Mouse (Mus musculus): Measurements from ENCODE around the gene Phkb. TPM values are rescaled to one million over a fixed set of nuclear protein-coding genes. Genes with fewer than 3 reads are reported as not detected.

Phkb gene
- polyA plus RNA-seq, 1 experiment from 2014 or later: 16.8 TPM

GRCm38 (mm10) chr8:85992911-85993310, 152.2 kb downstream of the Phkb start:
- WGBS: 91% methylated on average over 1 of the region's 1 CpGs
- ATAC-seq: no peak
- H3K36me3 ChIP-seq (ENCODE audit: control insufficient read depth, insufficient read depth): no peaks in the 10 kb centered on the region
- H3K4me1 ChIP-seq (replicated peaks; ENCODE audit: control insufficient read depth, insufficient read depth, low read length): no peaks in the 10 kb centered on the region
- no peak overlapping the region for H3K27ac ChIP-seq (ENCODE audit: low read depth, low read length)
- no peak overlapping the region for H3K9ac ChIP-seq (ENCODE audit: low read depth, low read length)
- no peak overlapping the region for H3K4me3 ChIP-seq (ENCODE audit: low read depth, low read length)
- H3K4me2 ChIP-seq (replicated peaks; ENCODE audit: low read depth): no peak overlapping the region
- TF ChIP-seq CTCF (IDR thresholded peaks at IDR 0.05; ENCODE audit: low read depth): no peak
- H3K9me3 ChIP-seq (ENCODE audit: control insufficient read depth): no peaks in the 10 kb centered on the region
- no peaks in the 10 kb centered on the region for H3K27me3 ChIP-seq (replicated peaks; ENCODE audit: control insufficient read depth, insufficient read depth, low read length)

- H3K27me3 ChIP-seq (replicated peaks; ENCODE audit: control insufficient read depth, insufficient read depth, low read length): no peaks in the 10 kb centered on the region
- H3K4me3 ChIP-seq (ENCODE audit: low read depth, low read length): no peak overlapping the region
- H3K27ac ChIP-seq (ENCODE audit: low read depth, low read length): no peak overlapping the region
- H3K9ac ChIP-seq (ENCODE audit: low read depth, low read length): no peak overlapping the region
- TF ChIP-seq CTCF (IDR thresholded peaks at IDR 0.05; ENCODE audit: low read depth): no peak
- ATAC-seq: no peak
- no peak overlapping the region for H3K4me2 ChIP-seq (replicated peaks; ENCODE audit: low read depth)
- H3K9me3 ChIP-seq (ENCODE audit: control insufficient read depth): no peaks in the 10 kb centered on the region
- no peaks in the 10 kb centered on the region for H3K36me3 ChIP-seq (ENCODE audit: control insufficient read depth, insufficient read depth)
- H3K4me1 ChIP-seq (replicated peaks; ENCODE audit: control insufficient read depth, insufficient read depth, low read length): no peaks in the 10 kb centered on the region
- 91% methylated on average over 1 of the region's 1 CpGs for WGBS
Measured at GRCm38 (mm10) chr8:85993661-85994060, 152.9 kb downstream of the Phkb start.

- WGBS: 93% methylated on average over 1 of the region's 1 CpGs
- H3K4me3 ChIP-seq (ENCODE audit: low read depth, low read length): no peak overlapping the region
- no peaks in the 10 kb centered on the region for H3K27me3 ChIP-seq (replicated peaks; ENCODE audit: control insufficient read depth, insufficient read depth, low read length)
- no peak overlapping the region for H3K27ac ChIP-seq (ENCODE audit: low read depth, low read length)
- no peaks in the 10 kb centered on the region for H3K4me1 ChIP-seq (replicated peaks; ENCODE audit: control insufficient read depth, insufficient read depth, low read length)
- H3K9me3 ChIP-seq (ENCODE audit: control insufficient read depth): no peaks in the 10 kb centered on the region
- no peak for TF ChIP-seq CTCF (IDR thresholded peaks at IDR 0.05; ENCODE audit: low read depth)
- no peak overlapping the region for H3K4me2 ChIP-seq (replicated peaks; ENCODE audit: low read depth)
- H3K9ac ChIP-seq (ENCODE audit: low read depth, low read length): no peak overlapping the region
- ATAC-seq: no peak
- no peaks in the 10 kb centered on the region for H3K36me3 ChIP-seq (ENCODE audit: control insufficient read depth, insufficient read depth)
Measured at GRCm38 (mm10) chr8:85995971-85996370, 155.2 kb downstream of the Phkb start.

GRCm38 (mm10) chr8:86006485-86006884, 165.7 kb downstream of the Phkb start:
- ATAC-seq: no peak
- H3K4me3 ChIP-seq (ENCODE audit: low read depth, low read length): no peak overlapping the region

GRCm38 (mm10) chr8:86016806-86017205, 176.0 kb downstream of the Phkb start:
- Histone ChIP-seq H3K4me2 (replicated peaks; ENCODE audit: low read depth) (no peak overlapping the region), H3K27ac (ENCODE audit: low read depth, low read length) (no peak overlapping the region), H3K9ac (ENCODE audit: low read depth, low read length) (no peak overlapping the region), H3K4me1 (replicated peaks; ENCODE audit: control insufficient read depth, insufficient read depth, low read length) (no peaks in the 10 kb centered on the region), H3K4me3 (ENCODE audit: low read depth, low read length) (no peak overlapping the region), H3K27me3 (replicated peaks; ENCODE audit: control insufficient read depth, insufficient read depth, low read length) (no peaks in the 10 kb centered on the region), H3K36me3 (ENCODE audit: control insufficient read depth, insufficient read depth) (peaks cover 5% of the 10 kb centered on the region; the same call in 1 of the 2 replicates), H3K9me3 (ENCODE audit: control insufficient read depth) (no peaks in the 10 kb centered on the region)
- no peak for ATAC-seq
- TF ChIP-seq CTCF (IDR thresholded peaks at IDR 0.05; ENCODE audit: low read depth): no peak
- 91% methylated on average over 2 of the region's 2 CpGs for WGBS

More at GRCm38 (mm10) chr8:86006485-86006884, 165.7 kb downstream of the Phkb start:
- Histone ChIP-seq H3K9me3 (ENCODE audit: control insufficient read depth) (no peaks in the 10 kb centered on the region), H3K9ac (ENCODE audit: low read depth, low read length) (no peak overlapping the region), H3K4me1 (replicated peaks; ENCODE audit: control insufficient read depth, insufficient read depth, low read length) (no peaks in the 10 kb centered on the region), H3K36me3 (ENCODE audit: control insufficient read depth, insufficient read depth) (no peaks in the 10 kb centered on the region), H3K27me3 (replicated peaks; ENCODE audit: control insufficient read depth, insufficient read depth, low read length) (no peaks in the 10 kb centered on the region), H3K4me2 (replicated peaks; ENCODE audit: low read depth) (no peak overlapping the region), H3K27ac (ENCODE audit: low read depth, low read length) (no peak overlapping the region)
- no peak for TF ChIP-seq CTCF (IDR thresholded peaks at IDR 0.05; ENCODE audit: low read depth)

GRCm38 (mm10) chr8:86028646-86029312, 188.0 kb downstream of the Phkb start:
- Histone ChIP-seq H3K4me2 (replicated peaks; ENCODE audit: low read depth) (no peak overlapping the region), H3K4me1 (replicated peaks; ENCODE audit: control insufficient read depth, insufficient read depth, low read length) (no peaks in the 10 kb centered on the region), H3K9me3 (ENCODE audit: control insufficient read depth) (no peaks in the 10 kb centered on the region), H3K4me3 (ENCODE audit: low read depth, low read length) (no peak overlapping the region), H3K9ac (ENCODE audit: low read depth, low read length) (no peak overlapping the region), H3K27me3 (replicated peaks; ENCODE audit: control insufficient read depth, insufficient read depth, low read length) (no peaks in the 10 kb centered on the region), H3K36me3 (ENCODE audit: control insufficient read depth, insufficient read depth) (peaks cover 16% of the 10 kb centered on the region; the same call in 1 of the 2 replicates), H3K27ac (ENCODE audit: low read depth, low read length) (no peak overlapping the region)
- ATAC-seq: no peak
- no peak for TF ChIP-seq CTCF (IDR thresholded peaks at IDR 0.05; ENCODE audit: low read depth)
- 73% methylated on average over 6 of the region's 6 CpGs for WGBS

All from intestine, postnatal 0 days (tissue).